Mouse (Mus musculus): ENCODE data around the gene Aig1. TPM values are rescaled to one million over a fixed set of nuclear protein-coding genes. Genes with fewer than 3 reads are reported as not detected.

Gene Aig1
- polyA plus RNA-seq, 1 experiment from 2014 or later = 53.5 TPM

- H3K9ac ChIP-seq (replicated peaks) = no peak overlapping the region
- H3K27ac ChIP-seq = no peak overlapping the region
- 87% methylated on average over 7 of the region's 7 CpGs for WGBS
- H3K4me3 ChIP-seq (replicated peaks) = no peak overlapping the region
- H3K9me3 ChIP-seq = no peaks in the 10 kb centered on the region
- H3K36me3 ChIP-seq = no peaks in the 10 kb centered on the region
- H3K4me2 ChIP-seq (replicated peaks) = no peak overlapping the region
- ATAC-seq = no peak
- H3K4me1 ChIP-seq (replicated peaks) = no peaks in the 10 kb centered on the region
- no peaks in the 10 kb centered on the region for H3K27me3 ChIP-seq
Measured at GRCm38 (mm10) chr10:13653326-13653725, 215.5 kb downstream of the Aig1 start.

DNA sequence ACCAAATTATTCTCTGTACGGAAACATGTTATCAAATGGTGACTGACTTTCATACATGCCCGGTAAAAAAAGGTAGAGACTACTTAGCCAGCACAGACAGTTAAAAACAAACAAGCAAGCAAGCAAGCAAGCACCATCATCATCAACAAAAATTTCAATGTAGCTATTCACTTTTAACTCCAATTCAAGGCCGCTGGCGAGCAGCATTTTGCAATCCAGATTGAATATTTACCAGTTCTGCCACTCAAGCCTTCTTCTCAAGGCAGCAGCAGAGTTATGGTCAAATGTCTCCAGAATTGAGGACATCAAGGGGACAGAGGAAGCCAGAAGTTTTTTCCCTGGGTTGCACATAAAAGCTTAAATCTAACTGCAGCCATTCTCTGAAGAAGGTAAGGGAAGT is 216.7 kb downstream of the Aig1 start:
- no peak overlapping the region for H3K27ac ChIP-seq
- no peak overlapping the region for H3K4me2 ChIP-seq (replicated peaks)
- no peaks in the 10 kb centered on the region for H3K36me3 ChIP-seq
- 95% methylated on average over 4 of the region's 4 CpGs for WGBS
- no peaks in the 10 kb centered on the region for H3K4me1 ChIP-seq (replicated peaks)
- no peak overlapping the region for H3K4me3 ChIP-seq (replicated peaks)
- H3K9ac ChIP-seq (replicated peaks) = no peak overlapping the region
- no peak for ATAC-seq
- no peaks in the 10 kb centered on the region for H3K27me3 ChIP-seq
- no peaks in the 10 kb centered on the region for H3K9me3 ChIP-seq

- ATAC-seq = no peak
- H3K27me3 ChIP-seq = no peaks in the 10 kb centered on the region
- H3K4me2 ChIP-seq (replicated peaks) = no peak overlapping the region
- no peaks in the 10 kb centered on the region for H3K36me3 ChIP-seq
- H3K27ac ChIP-seq = no peak overlapping the region
- H3K9me3 ChIP-seq = no peaks in the 10 kb centered on the region
- H3K4me3 ChIP-seq (replicated peaks) = no peak overlapping the region
- H3K9ac ChIP-seq (replicated peaks) = no peak overlapping the region
- H3K4me1 ChIP-seq (replicated peaks) = no peaks in the 10 kb centered on the region
- WGBS = 22% methylated on average over 7 of the region's 7 CpGs
Measured at GRCm38 (mm10) chr10:13641750-13642149, 227.0 kb downstream of the Aig1 start.

- ATAC-seq = no peak
- H3K4me2 ChIP-seq (replicated peaks) = no peak overlapping the region
- H3K9me3 ChIP-seq = no peaks in the 10 kb centered on the region
- no peak overlapping the region for H3K9ac ChIP-seq (replicated peaks)
- no peaks in the 10 kb centered on the region for H3K36me3 ChIP-seq
- 68% methylated on average over 3 of the region's 3 CpGs for WGBS
- no peaks in the 10 kb centered on the region for H3K27me3 ChIP-seq
- no peak overlapping the region for H3K4me3 ChIP-seq (replicated peaks)
- no peaks in the 10 kb centered on the region for H3K4me1 ChIP-seq (replicated peaks)
- H3K27ac ChIP-seq = no peak overlapping the region
Measured at GRCm38 (mm10) chr10:13631796-13632195, 237.0 kb downstream of the Aig1 start.

GRCm38 (mm10) chr10:13623735-13624134 is 245.0 kb downstream of the Aig1 start:
- 86% methylated on average over 5 of the region's 5 CpGs for WGBS

GRCm38 (mm10) chr10:13600926-13601325 is 267.9 kb downstream of the Aig1 start:
- Histone ChIP-seq H3K4me1 (replicated peaks) (0 out of 2 replicates have a peak, but pooled peaks cover 4% of the 10 kb centered on the region), H3K27me3 (no peaks in the 10 kb centered on the region), H3K9ac (replicated peaks) (no peak overlapping the region), H3K27ac (no peak overlapping the region), H3K4me2 (replicated peaks) (no peak overlapping the region), H3K9me3 (no peaks in the 10 kb centered on the region), H3K36me3 (no peaks in the 10 kb centered on the region), H3K4me3 (replicated peaks) (no peak overlapping the region)
- no peak for ATAC-seq
- 78% methylated on average over 2 of the region's 2 CpGs for WGBS

More at GRCm38 (mm10) chr10:13623735-13624134, 245.0 kb downstream of the Aig1 start:
- Histone ChIP-seq H3K9ac (replicated peaks) (no peak overlapping the region), H3K4me3 (replicated peaks) (no peak overlapping the region), H3K4me2 (replicated peaks) (no peak overlapping the region), H3K9me3 (no peaks in the 10 kb centered on the region), H3K4me1 (replicated peaks) (no peaks in the 10 kb centered on the region), H3K27me3 (no peaks in the 10 kb centered on the region), H3K27ac (no peak overlapping the region), H3K36me3 (no peaks in the 10 kb centered on the region)
- ATAC-seq = no peak

DNA sequence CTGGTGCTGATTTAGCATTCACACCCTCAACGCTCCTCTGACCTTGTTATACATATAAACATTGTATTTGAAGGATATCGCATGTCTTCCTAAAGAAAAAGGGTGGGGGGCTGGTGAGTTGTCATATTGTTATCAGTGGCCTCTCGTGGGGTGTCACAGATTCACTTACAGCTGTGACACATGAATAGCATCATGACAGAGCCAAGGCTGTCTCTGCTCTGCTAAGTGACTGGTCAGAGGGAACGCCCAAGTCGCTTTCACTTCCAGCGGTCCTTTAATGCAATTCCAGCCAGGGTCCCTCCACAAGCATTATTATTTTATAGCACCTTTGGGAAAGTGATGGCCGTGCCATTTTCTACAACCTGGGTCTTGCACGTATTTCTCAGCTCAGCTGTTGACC is 271.3 kb downstream of the Aig1 start:
- Histone ChIP-seq H3K9me3 (no peaks in the 10 kb centered on the region), H3K27ac (no peak overlapping the region), H3K4me1 (replicated peaks) (0 out of 2 replicates have a peak, but pooled peaks cover 4% of the 10 kb centered on the region), H3K4me2 (replicated peaks) (no peak overlapping the region), H3K36me3 (no peaks in the 10 kb centered on the region), H3K27me3 (no peaks in the 10 kb centered on the region), H3K4me3 (replicated peaks) (no peak overlapping the region), H3K9ac (replicated peaks) (no peak overlapping the region)
- ATAC-seq = 0 out of 2 replicates have a peak, but pooled peaks have one; percentile 40
- 86% methylated on average over 8 of the region's 8 CpGs for WGBS

Other genes with a start within 250 kb of the Aig1 start
- gene Hivep2, start 97.1 kb upstream of the Aig1 start, polyA plus RNA-seq (2015; fragmentation: Nextera tagmentation; extraction: Ambion mirVana) = 6.3 TPM in 2 replicates